Mouse (Mus musculus): ENCODE data around the gene Pp2d1. TPM values are rescaled to one million over a fixed set of nuclear protein-coding genes. Genes with fewer than 3 reads are reported as not detected.

Gene Pp2d1
- total RNA-seq, 4 experiments from 2014 or later: not detected

GRCm38 (mm10) chr17:53478858-53479603 is 60.2 kb downstream of the Pp2d1 start, which contains the start of gene Rab5a:
Rab5a (plus strand) TSS chr17:53479234.
- peak; percentile 99 for DNase-seq

DNA sequence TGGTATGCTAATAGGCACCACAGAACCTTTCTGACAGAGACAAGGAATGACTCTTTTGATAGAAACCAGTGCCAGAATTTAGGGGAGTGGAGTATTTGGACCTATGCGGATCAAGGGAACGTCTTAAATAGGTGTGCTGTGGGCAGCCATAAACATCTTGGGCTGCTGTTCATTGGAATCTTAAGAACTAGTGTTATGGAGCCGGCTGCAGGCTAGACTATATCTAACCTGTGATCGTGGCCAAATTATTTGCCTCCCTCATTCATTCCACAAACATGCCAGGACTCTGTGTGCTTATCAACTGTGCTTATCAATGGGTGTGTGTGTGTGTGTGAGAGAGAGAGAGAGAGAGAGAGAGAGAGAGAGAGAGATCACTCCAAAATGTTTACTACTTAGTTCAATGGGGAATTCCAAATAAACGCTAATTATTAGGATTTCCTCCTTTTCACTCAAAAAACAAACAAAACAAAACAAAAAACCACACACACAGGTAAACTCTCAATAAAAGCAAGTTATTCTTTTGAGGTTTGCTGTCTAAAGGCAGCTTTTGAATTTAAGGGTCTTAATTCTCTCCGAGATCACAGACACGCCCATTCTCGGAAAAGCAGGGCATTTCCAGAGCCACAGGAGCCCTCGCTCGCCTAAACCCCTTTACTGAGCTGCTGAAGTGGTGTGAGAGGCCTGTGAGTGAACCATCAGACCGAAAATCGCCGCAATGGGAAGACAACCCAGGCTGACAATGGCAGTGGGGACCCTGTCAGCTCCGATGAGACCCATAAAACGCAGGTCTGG is 61.0 kb downstream of the Pp2d1 start:
- DNase-seq: no peak

DNA sequence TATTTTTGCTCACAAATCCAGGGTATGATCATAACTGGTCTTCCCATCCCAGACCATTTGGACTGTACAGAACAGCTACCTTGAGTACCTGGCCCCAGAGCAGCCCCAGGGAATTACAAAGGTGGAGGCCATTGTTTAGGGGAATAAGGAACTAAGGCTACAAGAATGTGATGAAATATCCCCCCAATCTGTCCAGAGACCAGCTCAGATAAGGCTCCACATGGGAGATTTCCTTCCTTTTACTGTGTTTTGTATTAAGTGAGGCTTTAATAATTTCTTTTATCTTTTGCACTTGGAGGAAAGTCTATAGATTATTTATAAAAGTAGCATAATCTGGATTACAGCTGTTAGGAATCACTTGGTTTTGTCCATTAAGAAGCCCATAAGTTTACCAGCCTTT is 70.6 kb downstream of the Pp2d1 start:
- no peak for DNase-seq

GRCm38 (mm10) chr17:53465569-53465968 is 73.7 kb downstream of the Pp2d1 start:
- no peak for DNase-seq

DNA sequence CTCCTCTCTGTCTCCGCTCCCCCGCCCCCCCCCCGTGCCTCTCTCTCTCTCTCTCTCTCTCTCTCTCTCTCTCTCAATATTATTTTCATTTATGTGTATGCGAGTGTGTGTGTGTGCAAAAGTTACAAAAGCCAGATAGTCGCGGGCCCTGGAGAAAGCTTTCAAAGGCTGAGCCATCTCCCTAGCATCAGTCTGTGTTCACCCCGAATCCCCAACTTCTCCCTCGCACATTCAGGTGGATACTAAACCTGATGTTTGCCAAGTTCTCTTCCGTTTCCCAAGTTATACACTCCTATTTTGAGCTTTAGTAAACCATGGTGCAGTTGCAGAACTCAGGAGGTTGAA is 75.8 kb downstream of the Pp2d1 start:
- DNase-seq: no peak

DNA sequence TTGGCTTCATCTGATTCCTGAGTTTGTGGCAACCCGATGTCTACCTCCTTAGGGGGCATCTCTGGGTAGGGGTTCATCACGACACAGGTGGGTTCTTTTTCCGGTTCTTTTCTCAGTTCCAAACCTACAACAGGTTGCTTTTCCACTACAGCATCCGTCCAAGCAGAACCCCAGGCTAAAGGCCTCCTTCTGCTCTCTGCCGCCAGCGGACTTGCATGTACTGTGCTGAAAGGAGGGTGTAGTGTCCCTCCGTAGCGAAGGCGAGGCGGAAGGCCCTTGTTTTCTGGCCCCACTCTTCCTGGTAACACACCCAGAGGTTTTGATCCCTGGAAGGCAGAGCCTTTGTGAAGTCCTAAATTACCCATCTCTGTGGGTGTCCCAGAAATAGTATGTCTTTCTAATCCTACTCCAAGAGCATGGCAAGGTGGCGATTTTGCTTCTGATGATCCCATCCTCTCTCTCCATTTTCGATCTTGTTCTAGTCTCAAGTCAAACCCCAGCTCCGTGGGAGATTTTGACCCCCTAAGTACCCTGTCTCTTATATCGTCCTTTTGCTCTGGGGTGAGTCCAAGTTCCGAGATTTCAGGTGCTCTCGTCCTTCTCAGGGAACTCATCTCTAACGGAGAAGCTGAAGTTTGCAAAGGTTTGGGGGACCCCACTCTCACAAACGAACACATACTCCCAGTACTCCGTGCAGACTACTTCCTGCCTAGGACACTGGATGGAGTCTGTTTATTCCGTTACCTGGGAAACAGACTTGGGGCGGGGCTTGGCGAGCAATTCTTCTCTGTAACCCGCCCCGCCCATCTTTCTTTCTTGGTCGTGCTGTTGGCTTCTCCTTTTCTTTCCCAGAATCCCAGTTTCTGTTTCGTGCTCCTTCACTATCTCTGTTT is 76.4 kb downstream of the Pp2d1 start, which contains the start of gene Efhb:
Gene Efhb (minus strand): TSS at position 719 of the 893 bp plus-strand sequence.
- peak; percentile 80 for DNase-seq

Other genes with a start within 250 kb of the Pp2d1 start
- under 1 TPM; 0.41 to 0.99 (median 0.58) TPM for gene Efhb, start 76.1 kb downstream of the Pp2d1 start, total RNA-seq (2022)
- gene Rab5a, start 60.2 kb downstream of the Pp2d1 start, total RNA-seq (2022): 100 to 1,000 TPM in 1 of 4 experiments, 10 to 100 TPM in 3; 93.0 to 114 (median 97.6) TPM
- 100 to 1,000 TPM in 1 of 4 experiments, 10 to 100 TPM in 3; 77.7 to 105 (median 82.5) TPM for gene Kat2b, start 27.4 kb upstream of the Pp2d1 start, total RNA-seq (2022)
- gene Sgo1, start 149.9 kb upstream of the Pp2d1 start, total RNA-seq (2022): under 1 TPM; 0.32 to 0.94 (median 0.34) TPM